In the genomic region with DNA sequence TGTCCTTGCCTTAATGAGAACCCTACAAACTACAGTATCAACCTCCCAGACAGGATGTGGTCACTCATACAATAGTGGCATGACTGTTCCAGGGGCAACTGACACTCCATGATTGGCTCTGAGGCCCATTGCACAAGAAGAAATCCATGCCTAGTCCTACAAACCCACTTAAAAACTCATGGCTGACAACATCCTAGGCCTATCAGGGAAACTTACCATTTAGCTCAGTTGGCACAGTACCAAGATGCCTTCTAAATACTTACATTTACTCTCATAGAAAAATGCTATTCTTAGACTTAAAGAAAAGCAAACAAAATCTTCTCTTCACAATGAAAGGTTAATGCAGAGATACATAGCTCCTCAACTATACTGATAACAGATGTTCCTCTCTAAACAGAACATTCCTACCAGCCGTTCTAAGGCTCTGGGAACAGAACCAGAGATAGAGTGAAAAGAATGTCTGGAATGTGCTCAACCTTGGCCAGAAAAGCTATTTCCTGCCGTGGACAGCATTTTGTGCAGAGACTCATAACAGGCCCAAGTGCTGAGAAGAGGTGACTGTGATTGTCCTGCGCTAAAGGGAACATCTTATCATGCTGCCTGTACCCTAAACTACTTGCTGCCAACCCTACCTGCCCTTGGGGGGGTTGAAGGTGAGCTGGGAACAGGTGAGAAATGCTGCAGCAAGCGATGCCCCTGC, we compare ENCODE assay signal across 11 mouse cellular contexts. TPM values are rescaled to one million over a fixed set of nuclear protein-coding genes. Genes with fewer than 3 reads are reported as not detected.
DNase-seq lines count a peak whose midpoint lies in the region; ATAC-seq and TF ChIP-seq lines count a peak whose summit lies in the region.
"Had no signal": no experiment of that assay in that cellular context is flagged by ENCODE, and none has a peak within 500 bp of the region (broad histone marks: within the 10 kb centered on the region; RNA-seq: fewer than 3 reads in every experiment).

No protein-coding gene starts in this region.

- 45% methylated on average over 4 of the region's 4 CpGs for WGBS in liver, adult 2 months
- WGBS in liver, embryonic 12.5 days (ENCODE audit: insufficient replicate concordance), result 48% methylated on average over 4 of the region's 4 CpGs
- 46% methylated on average over 4 of the region's 4 CpGs for WGBS in embryonic facial prominence, embryonic 14.5 days
- 35% methylated on average over 4 of the region's 4 CpGs for WGBS in intestine, embryonic 15.5 days
- 31% methylated on average over 4 of the region's 4 CpGs for WGBS in stomach, embryonic 16.5 days
- WGBS in hindbrain, embryonic 16.5 days, result 69% methylated on average over 4 of the region's 4 CpGs

- no peaks in the 10 kb centered on the region for H3K27me3 ChIP-seq in liver, adult 2 months (ENCODE audit: control insufficient read depth, insufficient read depth, low read length)
- no peaks in the 10 kb centered on the region for H3K27me3 ChIP-seq in liver, embryonic 12.5 days (replicated peaks)
- H3K27me3 ChIP-seq in embryonic facial prominence, embryonic 14.5 days (replicated peaks; ENCODE audit: control insufficient read depth, insufficient read depth, low read length), result no peaks in the 10 kb centered on the region
- H3K27me3 ChIP-seq in intestine, embryonic 15.5 days (replicated peaks), result no peaks in the 10 kb centered on the region
- no peaks in the 10 kb centered on the region for H3K27me3 ChIP-seq in stomach, embryonic 16.5 days (ENCODE audit: control insufficient read depth, insufficient read depth, low read length)
- H3K27me3 ChIP-seq in hindbrain, embryonic 16.5 days (replicated peaks; ENCODE audit: control insufficient read depth, insufficient read depth, low read length), result no peaks in the 10 kb centered on the region
- H3K27me3 ChIP-seq: megakaryocyte, embryonic 14.5 days had no signal

- no peaks in the 10 kb centered on the region for H3K79me2 ChIP-seq in liver, adult 2 months (ENCODE audit: control insufficient read depth, insufficient read depth, low read length)

- ATAC-seq in liver, embryonic 12.5 days, result no peak
- no peak for ATAC-seq in embryonic facial prominence, embryonic 14.5 days (ENCODE audit: low read depth)
- ATAC-seq in intestine, embryonic 15.5 days, result peak; percentile 53
- peak; percentile 66 for ATAC-seq in stomach, embryonic 16.5 days (ENCODE audit: insufficient read depth, low FRiP score)
- ATAC-seq in hindbrain, embryonic 16.5 days, result no peak

- DNase-seq in liver, adult 2 months (ENCODE audit: extremely low read depth, low read depth, low spot score), result peak; percentile 23
- DNase-seq in embryonic facial prominence, embryonic 14.5 days (ENCODE audit: low spot score), result peak; percentile 80
- DNase-seq in gastrocnemius, postnatal 4 days (ENCODE audit: low spot score in 2 of 2), result no peak
- DNase-seq: cerebellum, postnatal 10 days had no signal

- H3K4me2 ChIP-seq in liver, embryonic 12.5 days, result no peak overlapping the region
- H3K4me2 ChIP-seq in embryonic facial prominence, embryonic 14.5 days (ENCODE audit: low read depth, low read length), result no peak overlapping the region
- no peak overlapping the region for H3K4me2 ChIP-seq in intestine, embryonic 15.5 days (replicated peaks)
- H3K4me2 ChIP-seq in stomach, embryonic 16.5 days (ENCODE audit: low read depth, low read length), result no peak overlapping the region
- H3K4me2 ChIP-seq in hindbrain, embryonic 16.5 days (ENCODE audit: low read length), result no peak overlapping the region

- H3K9ac ChIP-seq in liver, adult 2 months (ENCODE audit: low read depth, low read length), result no peak overlapping the region
- H3K9ac ChIP-seq in liver, embryonic 12.5 days, result no peak overlapping the region
- H3K9ac ChIP-seq in embryonic facial prominence, embryonic 14.5 days (ENCODE audit: low read depth, low read length), result no peak overlapping the region
- no peak overlapping the region for H3K9ac ChIP-seq in intestine, embryonic 15.5 days
- no peak overlapping the region for H3K9ac ChIP-seq in stomach, embryonic 16.5 days (ENCODE audit: low read length)
- no peak overlapping the region for H3K9ac ChIP-seq in hindbrain, embryonic 16.5 days (ENCODE audit: low read depth, low read length)

- H3K4me3 ChIP-seq in liver, adult 2 months (ENCODE audit: insufficient read depth, low read depth, low read length), result no peak overlapping the region
- H3K4me3 ChIP-seq in liver, embryonic 12.5 days, result no peak overlapping the region
- no peak overlapping the region for H3K4me3 ChIP-seq in embryonic facial prominence, embryonic 14.5 days (ENCODE audit: low read depth, low read length)
- H3K4me3 ChIP-seq in intestine, embryonic 15.5 days (replicated peaks), result no peak overlapping the region
- H3K4me3 ChIP-seq in stomach, embryonic 16.5 days (replicated peaks; ENCODE audit: low read length), result no peak overlapping the region
- H3K4me3 ChIP-seq in hindbrain, embryonic 16.5 days (ENCODE audit: low read length), result no peak overlapping the region
- H3K4me3 ChIP-seq: megakaryocyte, embryonic 14.5 days had no signal

- no peaks in the 10 kb centered on the region for H3K36me3 ChIP-seq in liver, adult 2 months (ENCODE audit: control insufficient read depth, insufficient read depth, low read length)
- H3K36me3 ChIP-seq in liver, embryonic 12.5 days, result no peaks in the 10 kb centered on the region
- H3K36me3 ChIP-seq in embryonic facial prominence, embryonic 14.5 days (ENCODE audit: control insufficient read depth, insufficient read depth, low read length), result no peaks in the 10 kb centered on the region
- H3K36me3 ChIP-seq in intestine, embryonic 15.5 days, result no peaks in the 10 kb centered on the region
- no peaks in the 10 kb centered on the region for H3K36me3 ChIP-seq in stomach, embryonic 16.5 days (ENCODE audit: control insufficient read depth, insufficient read depth, low read length)
- no peaks in the 10 kb centered on the region for H3K36me3 ChIP-seq in hindbrain, embryonic 16.5 days (ENCODE audit: control insufficient read depth, insufficient read depth, low read length)

- no peaks in the 10 kb centered on the region for H3K9me3 ChIP-seq in liver, embryonic 12.5 days (replicated peaks)
- H3K9me3 ChIP-seq in embryonic facial prominence, embryonic 14.5 days (ENCODE audit: control insufficient read depth, low read length), result no peaks in the 10 kb centered on the region
- no peaks in the 10 kb centered on the region for H3K9me3 ChIP-seq in intestine, embryonic 15.5 days
- no peaks in the 10 kb centered on the region for H3K9me3 ChIP-seq in stomach, embryonic 16.5 days (replicated peaks; ENCODE audit: control insufficient read depth, low read length)
- no peaks in the 10 kb centered on the region for H3K9me3 ChIP-seq in hindbrain, embryonic 16.5 days (ENCODE audit: control insufficient read depth, low read length)
- H3K9me3 ChIP-seq: megakaryocyte, embryonic 14.5 days had no signal

- no peak for TF ChIP-seq POLR2A in liver, adult 2 months (IDR thresholded peaks at IDR 0.05; ENCODE audit: extremely low read depth, insufficient read depth, low read length)

- H3K4me1 ChIP-seq in liver, adult 2 months (ENCODE audit: control insufficient read depth, insufficient read depth, low read length), result no peaks in the 10 kb centered on the region; the same call in 1 of the 2 replicates
- no peaks in the 10 kb centered on the region for H3K4me1 ChIP-seq in liver, embryonic 12.5 days
- peaks cover 6% of the 10 kb centered on the region for H3K4me1 ChIP-seq in embryonic facial prominence, embryonic 14.5 days (ENCODE audit: control insufficient read depth, insufficient read depth, low read length)
- no peaks in the 10 kb centered on the region for H3K4me1 ChIP-seq in intestine, embryonic 15.5 days (replicated peaks)
- H3K4me1 ChIP-seq in stomach, embryonic 16.5 days (ENCODE audit: control insufficient read depth, insufficient read depth, low read length), result no peaks in the 10 kb centered on the region
- H3K4me1 ChIP-seq in hindbrain, embryonic 16.5 days (ENCODE audit: control insufficient read depth, insufficient read depth, low read depth, low read length), result no peaks in the 10 kb centered on the region

- H3K27ac ChIP-seq in liver, adult 2 months (replicated peaks; ENCODE audit: insufficient read depth, low read depth, low read length), result no peak overlapping the region
- H3K27ac ChIP-seq in liver, embryonic 12.5 days, result no peak overlapping the region
- 0 out of 2 replicates have a peak overlapping the region, but pooled peaks have one; percentile 36 for H3K27ac ChIP-seq in embryonic facial prominence, embryonic 14.5 days (replicated peaks; ENCODE audit: low read depth, low read length)
- H3K27ac ChIP-seq in intestine, embryonic 15.5 days, result peak overlapping the region; percentile 42
- peak overlapping the region; percentile 46; the same call in 1 of the 2 replicates for H3K27ac ChIP-seq in stomach, embryonic 16.5 days (ENCODE audit: low read length)
- H3K27ac ChIP-seq in hindbrain, embryonic 16.5 days (ENCODE audit: low read depth, low read length), result no peak overlapping the region

- no peak for TF ChIP-seq CTCF in liver, adult 2 months (IDR thresholded peaks at IDR 0.05; ENCODE audit: low read depth, low read length)

RNA-seq across cellular contexts. Expression of a gene that starts 37.9 kb away (rescaled TPM):
- 1.8 and 1.9 TPM in 2 replicates for total RNA-seq in liver, adult 2 months (2014; rRNA removed)
- polyA plus RNA-seq in liver, adult 2 months (2012; rRNA removed), result 0.27 and 0.32 TPM in 2 replicates
- 4.8 and 5.5 TPM in 2 replicates for polyA plus RNA-seq in liver, embryonic 12.5 days (2016; fragmentation: Nextera tagmentation; extraction: Ambion mirVana)
- polyA plus RNA-seq in embryonic facial prominence, embryonic 14.5 days (2014; fragmentation: Nextera tagmentation; extraction: Ambion mirVana), result 11.8 and 12.6 TPM in 2 replicates
- polyA plus RNA-seq in intestine, embryonic 15.5 days (2015; fragmentation: Nextera tagmentation; extraction: Ambion mirVana), result 12.2 and 12.7 TPM in 2 replicates
- 10.6 and 12.0 TPM in 2 replicates for polyA plus RNA-seq in stomach, embryonic 16.5 days (2015; fragmentation: Nextera tagmentation; extraction: Ambion mirVana)
- 4.2 and 4.8 TPM in 2 replicates for polyA plus RNA-seq in hindbrain, embryonic 16.5 days (2015; fragmentation: Nextera tagmentation; extraction: Ambion mirVana)
- total RNA-seq in gastrocnemius, postnatal 4 days (2021), result 1 to 10 TPM; 4.4 to 5.3 TPM

RNA-seq across cellular contexts. Expression of a gene that starts 45.9 kb away (rescaled TPM):
- total RNA-seq in liver, adult 2 months (2014; rRNA removed), result not detected in 2 replicates
- not detected in 2 replicates for polyA plus RNA-seq in liver, adult 2 months (2012; rRNA removed)
- polyA plus RNA-seq in liver, embryonic 12.5 days (2016; fragmentation: Nextera tagmentation; extraction: Ambion mirVana), result not detected in 2 replicates
- not detected in 2 replicates for polyA plus RNA-seq in embryonic facial prominence, embryonic 14.5 days (2014; fragmentation: Nextera tagmentation; extraction: Ambion mirVana)
- polyA plus RNA-seq in intestine, embryonic 15.5 days (2015; fragmentation: Nextera tagmentation; extraction: Ambion mirVana), result not detected in 2 replicates
- not detected in 2 replicates for polyA plus RNA-seq in stomach, embryonic 16.5 days (2015; fragmentation: Nextera tagmentation; extraction: Ambion mirVana)
- not detected in 2 replicates for polyA plus RNA-seq in hindbrain, embryonic 16.5 days (2015; fragmentation: Nextera tagmentation; extraction: Ambion mirVana)
- not detected for total RNA-seq in gastrocnemius, postnatal 4 days (2021)
- total RNA-seq: gastrocnemius, adult 18-20 months had no signal
- polyA plus RNA-seq: large intestine, adult 2 months had no signal

Comparison
In these comparisons a context has a peak if more than half of its experiments do, and no peak if none do; other contexts are left out.
1. DNase-seq: peak in liver, adult 2 months (single experiment) and embryonic facial prominence, embryonic 14.5 days (single experiment); none in gastrocnemius, postnatal 4 days (0 of 2).
2. H3K27ac ChIP-seq: peak in embryonic facial prominence, embryonic 14.5 days (single experiment), intestine, embryonic 15.5 days (single experiment) and stomach, embryonic 16.5 days (single experiment); none in liver, adult 2 months (single experiment), liver, embryonic 12.5 days (single experiment) and hindbrain, embryonic 16.5 days (single experiment).
3. ATAC-seq: peak in intestine, embryonic 15.5 days (single experiment) and stomach, embryonic 16.5 days (single experiment); none in liver, embryonic 12.5 days (single experiment), embryonic facial prominence, embryonic 14.5 days (single experiment) and hindbrain, embryonic 16.5 days (single experiment).